Mouse (Mus musculus) CH12.LX (cell line): ENCODE data around the gene Slc52a3. TPM values are rescaled to one million over a fixed set of nuclear protein-coding genes. Genes with fewer than 3 reads are reported as not detected.

ENCODE experiments used
- DNase-seq: peaks from one replicate; pipeline ENCODE4 v3.0.0-alpha.2; 2013; ENCODE audit errors: extremely low read depth
- H3K27ac ChIP-seq: 2 replicates; pipeline ENCODE4 v1.5.1; 2012; ENCODE audit warnings: low read depth, mild to moderate bottlenecking, control low read depth, moderate library complexity; ENCODE audit not compliant: insufficient read depth
- H3K27me3 ChIP-seq: replicated peaks from 2 replicates; pipeline ENCODE3; 2012; ENCODE audit warnings: inconsistent platforms
- H3K36me3 ChIP-seq, 2 experiments: replicated peaks in 1 of 2; 2 replicates each; pipeline versions ENCODE3 to v1.6.1; 2012; ENCODE audit warnings: inconsistent platforms in 1 of 2, low read length in 1 of 2, mild to moderate bottlenecking in 1 of 2, mixed read lengths in 1 of 2, moderate library complexity in 1 of 2; ENCODE audit not compliant: control insufficient read depth in 1 of 2, insufficient read depth in 1 of 2
- H3K4me1 ChIP-seq, 2 experiments: 2 replicates each; pipeline ENCODE4 v1.6.1; 2012; ENCODE audit warnings: inconsistent platforms in 1 of 2, moderate library complexity in 1 of 2; ENCODE audit not compliant: insufficient read depth in 2 of 2, control insufficient read depth in 1 of 2
- H3K4me2 ChIP-seq: 2 replicates; pipeline ENCODE4 v1.6.1; 2012; ENCODE audit warnings: low read depth, mild to moderate bottlenecking, control low read depth; ENCODE audit not compliant: poor library complexity, insufficient read depth, severe bottlenecking
- H3K4me3 ChIP-seq, 3 experiments: fragments of 150-350 bp in 1 of 3; sonication (generic) in 1 of 3; replicated peaks in 1 of 3; 2 replicates each; pipeline versions ENCODE3 to v1.5.1; 2011 to 2012; ENCODE audit warnings: low read depth in 2 of 3, low read length in 2 of 3, mild to moderate bottlenecking in 2 of 3, moderate library complexity in 2 of 3, control low read depth in 1 of 3, improper control_type of control experiment in 1 of 3, inconsistent platforms in 1 of 3, mixed read lengths in 1 of 3; ENCODE audit not compliant: poor library complexity in 1 of 3
- H3K79me2 ChIP-seq: replicated peaks from 2 replicates; pipeline ENCODE4 v1.6.1; 2012; ENCODE audit warnings: mild to moderate bottlenecking, moderate library complexity; ENCODE audit not compliant: control insufficient read depth, poor library complexity, insufficient read depth, severe bottlenecking; ENCODE audit errors: extremely low read depth
- H3K9ac ChIP-seq: 2 replicates; pipeline ENCODE4 v1.6.1; 2012; ENCODE audit warnings: low read depth, mild to moderate bottlenecking, control low read depth, moderate library complexity; ENCODE audit not compliant: insufficient read depth
- H3K9me3 ChIP-seq: replicated peaks from 2 replicates; pipeline ENCODE3; 2012; ENCODE audit warnings: low read length, inconsistent platforms, mixed read lengths
- BHLHE40 ChIP-seq: IDR thresholded peaks from 2 replicates; pipeline ENCODE4 v1.6.1; 2011; ENCODE audit warnings: mild to moderate bottlenecking, low read depth, low read length, improper control_type of control experiment
- CHD1 ChIP-seq: IDR thresholded peaks from 2 replicates; pipeline ENCODE4 v1.6.1; 2012; ENCODE audit warnings: low read depth, low read length, improper control_type of control experiment, inconsistent platforms
- ELF1 ChIP-seq: IDR thresholded peaks from 2 replicates; pipeline ENCODE4 v1.6.1; 2014; ENCODE audit warnings: low read depth, mild to moderate bottlenecking, inconsistent platforms, low read length, improper control_type of control experiment
- EP300 ChIP-seq: IDR thresholded peaks from 2 replicates; pipeline ENCODE4 v1.6.1; 2011; ENCODE audit warnings: low read length, improper control_type of control experiment
- ETS1 ChIP-seq: conservative IDR thresholded peaks from 2 replicates; pipeline ENCODE4 v1.6.1; 2012; ENCODE audit warnings: low read depth, mild to moderate bottlenecking, inconsistent platforms, low read length, improper control_type of control experiment, moderate library complexity
- HCFC1 ChIP-seq: IDR thresholded peaks from 2 replicates; pipeline ENCODE4 v1.6.1; 2012; ENCODE audit warnings: low read depth, mild to moderate bottlenecking, inconsistent platforms, low read length, improper control_type of control experiment
- IRF4 ChIP-seq: IDR thresholded peaks from 2 replicates; pipeline ENCODE4 v1.6.1; 2014; ENCODE audit warnings: low read depth, mild to moderate bottlenecking, inconsistent platforms, low read length, improper control_type of control experiment
- JUN ChIP-seq: IDR thresholded peaks from 2 replicates; pipeline ENCODE4 v1.6.1; 2011; ENCODE audit warnings: low read depth, mild to moderate bottlenecking, low read length, improper control_type of control experiment, moderate library complexity; ENCODE audit not compliant: insufficient read depth
- MXI1 ChIP-seq: IDR thresholded peaks from 2 replicates; pipeline ENCODE4 v1.6.1; 2011; ENCODE audit warnings: mild to moderate bottlenecking, low read depth, low read length, improper control_type of control experiment
- MYC ChIP-seq: IDR thresholded peaks from 2 replicates; pipeline ENCODE4 v1.6.1; 2011; ENCODE audit warnings: low read depth, mild to moderate bottlenecking, improper control_type of control experiment, low read length
- NELFE ChIP-seq: IDR thresholded peaks from 2 replicates; pipeline ENCODE4 v1.6.1; 2011; ENCODE audit warnings: low read depth, low read length, improper control_type of control experiment
- NRF1 ChIP-seq: IDR thresholded peaks from 2 replicates; pipeline ENCODE4 v1.6.1; 2014; ENCODE audit warnings: low read depth, mild to moderate bottlenecking, inconsistent platforms, low read length, improper control_type of control experiment, moderate library complexity
- PAX5 ChIP-seq: IDR thresholded peaks from 2 replicates; pipeline ENCODE4 v1.6.1; 2012; ENCODE audit warnings: low read length, inconsistent platforms, mixed read lengths
- POLR2AphosphoS2 ChIP-seq: IDR thresholded peaks from 2 replicates; pipeline ENCODE4 v1.6.1; 2011; ENCODE audit warnings: low read depth, low read length, improper control_type of control experiment
- RCOR1 ChIP-seq: conservative IDR thresholded peaks from 2 replicates; pipeline ENCODE4 v1.6.1; 2012; ENCODE audit warnings: low read depth, mild to moderate bottlenecking, inconsistent platforms, low read length, improper control_type of control experiment
- SIN3A ChIP-seq: IDR thresholded peaks from 2 replicates; pipeline ENCODE4 v1.6.1; 2012; ENCODE audit warnings: low read length, improper control_type of control experiment, inconsistent platforms
- SMC3 ChIP-seq: IDR thresholded peaks from 2 replicates; pipeline ENCODE4 v1.6.1; 2011; ENCODE audit warnings: low read depth, low read length, improper control_type of control experiment
- TBP ChIP-seq: conservative IDR thresholded peaks from 2 replicates; pipeline ENCODE4 v1.6.1; 2011; ENCODE audit warnings: low read depth, low read length, improper control_type of control experiment
- TCF12 ChIP-seq: IDR thresholded peaks from 2 replicates; pipeline ENCODE4 v1.6.1; 2014; ENCODE audit warnings: low read depth, mild to moderate bottlenecking, inconsistent platforms, low read length, improper control_type of control experiment
- USF1 ChIP-seq: IDR thresholded peaks from 2 replicates; pipeline ENCODE4 v1.6.1; 2014; ENCODE audit warnings: low read depth, mild to moderate bottlenecking, inconsistent platforms, low read length, improper control_type of control experiment
- ZC3H11A ChIP-seq: IDR thresholded peaks from 2 replicates; pipeline ENCODE4 v1.6.1; 2012; ENCODE audit warnings: low read depth, mild to moderate bottlenecking, inconsistent platforms, low read length, improper control_type of control experiment
- ZNF384 ChIP-seq: IDR thresholded peaks from 2 replicates; pipeline ENCODE4 v1.6.1; 2012; ENCODE audit warnings: low read depth, low read length, improper control_type of control experiment, inconsistent platforms
- dilution Hi-C: fragments of 300-500 bp; cut with MboI; formaldehyde crosslinking; loops from 2 replicates; pipeline ENCODE4 v1.14.3; 2020; ENCODE audit warnings: low sequenced_read_pairs; ENCODE audit not compliant: extremely low pct_unique_long_range_greater_than_20kb, extremely low pct_ligation_motif_present
- in situ Hi-C: fragments of 300-500 bp; cut with MboI; formaldehyde crosslinking; loops from 3 replicates; pipeline ENCODE4 v1.14.3; 2019; ENCODE audit warnings: low sequenced_read_pairs, low pct_ligation_motif_present, low pct_unique_long_range_greater_than_20kb, mixed read lengths
- polyA plus RNA-seq: library from polyadenylated mRNA; unstranded; fragments of >175 nt; gene quantifications from 2 replicates; pipeline ENCODE4 v1.2.1, GENCODE M21; 2012; ENCODE audit warnings: low read depth; ENCODE audit not compliant: insufficient read length
- total RNA-seq, 2 experiments: library from RNA; depleted of rRNA; stranded (reverse); fragments of 300-350 nt in 1 of 2; fragments of >200 nt in 1 of 2; gene quantifications; 2 replicates each; pipeline ENCODE4 v1.2.3; 2012 to 2014

The Slc52a3 gene
- total and polyA plus RNA-seq, 3 experiments, result 0.17 to 0.55 TPM; not detected in 1

DNA sequence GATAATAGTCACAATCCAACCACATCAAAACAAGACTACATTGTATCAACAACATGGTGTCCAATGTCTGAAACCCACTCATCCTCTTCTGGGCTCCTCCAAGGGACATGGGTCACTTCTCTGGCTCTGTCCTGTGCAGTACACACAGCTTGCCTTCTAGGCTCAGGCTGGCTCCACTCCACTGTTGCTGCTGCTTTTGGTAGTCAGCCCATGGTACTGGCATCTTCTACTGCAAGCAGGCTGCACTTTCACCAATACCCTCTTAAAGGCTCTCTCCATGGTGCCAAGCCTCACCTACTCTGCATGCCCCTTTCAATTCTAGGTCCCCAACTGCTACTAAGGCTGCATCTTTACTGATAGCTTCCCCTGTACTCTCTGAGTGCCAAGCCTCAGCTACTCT lies 43.8 kb downstream of the Slc52a3 start:
- no peak overlapping the region for H3K4me3 ChIP-seq
- no peak for TF ChIP-seq USF1
- no peak for TF ChIP-seq ETS1
- TF ChIP-seq BHLHE40, result no peak
- no peak for TF ChIP-seq MYC
- TF ChIP-seq SIN3A, result no peak
- TF ChIP-seq ZC3H11A, result no peak
- TF ChIP-seq HCFC1, result no peak
- no peak for TF ChIP-seq CHD1
- TF ChIP-seq JUN, result no peak
- no peak for TF ChIP-seq ZNF384
- in situ Hi-C loops (no loop called here), dilution Hi-C loops (no loop called here)
- H3K4me2 ChIP-seq, result no peak overlapping the region
- H3K79me2 ChIP-seq, result no peaks in the 10 kb centered on the region
- no peaks in the 10 kb centered on the region for H3K36me3 ChIP-seq
- H3K4me1 ChIP-seq, result peaks cover 0 to 5% of the 10 kb centered on the region in 2 experiments; a peak in 1 of 4 replicates
- peaks cover 72% of the 10 kb centered on the region for H3K27me3 ChIP-seq
- H3K9ac ChIP-seq, result no peak overlapping the region
- DNase-seq, result no peak
- no peak overlapping the region for H3K27ac ChIP-seq
- H3K9me3 ChIP-seq, result peaks cover 19% of the 10 kb centered on the region

DNA sequence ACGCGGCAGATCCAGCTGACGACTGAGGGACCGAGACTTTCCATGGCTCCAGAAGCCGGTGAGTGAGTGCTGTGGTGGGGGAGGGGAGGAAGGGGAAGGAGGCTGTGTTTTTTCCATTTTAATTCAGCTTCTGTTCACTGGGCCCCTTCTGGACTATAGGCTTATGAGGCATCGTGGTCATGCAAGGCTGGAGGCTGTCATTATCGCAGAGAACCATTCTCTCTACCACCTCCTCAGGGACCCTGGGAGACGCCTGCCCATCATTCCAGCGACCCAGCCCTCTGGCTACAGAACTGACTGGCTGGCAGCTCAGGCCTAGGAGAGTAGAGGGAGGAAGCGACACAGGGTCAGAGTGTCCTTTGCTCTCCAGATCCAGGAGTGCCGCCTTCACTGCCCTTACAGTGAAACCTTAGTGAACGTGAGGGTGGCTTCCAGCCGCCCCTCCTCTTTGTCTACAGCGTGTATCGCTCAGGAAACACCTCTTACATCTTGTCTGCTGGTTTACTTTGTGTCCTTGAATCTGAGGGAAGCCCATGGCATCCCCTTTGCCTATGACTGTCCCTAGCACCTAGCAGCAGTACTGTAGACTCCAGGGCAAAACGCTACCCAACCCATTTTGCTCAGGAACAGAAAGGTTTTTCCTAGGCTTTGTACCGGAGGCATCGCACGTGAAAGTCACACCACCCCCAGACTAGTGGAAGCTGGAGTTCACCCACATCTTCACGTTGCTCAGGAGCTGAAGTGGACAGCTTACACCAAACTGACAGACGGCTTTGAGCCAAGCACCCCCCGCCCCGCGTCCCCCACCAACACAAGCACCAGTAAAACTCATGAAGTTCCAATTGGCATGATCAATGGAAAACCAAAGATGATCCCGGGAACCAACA lies 51.0 kb downstream of the Slc52a3 start:
- no peak for TF ChIP-seq MXI1
- no peak for TF ChIP-seq TCF12
- no peak for TF ChIP-seq SMC3
- TF ChIP-seq JUN, result no peak
- no peak for TF ChIP-seq ETS1
- TF ChIP-seq ZNF384, result no peak
- no peak for TF ChIP-seq NELFE
- no peak for TF ChIP-seq EP300
- no peak for TF ChIP-seq ELF1
- no peak for TF ChIP-seq CHD1
- TF ChIP-seq PAX5, result no peak
- TF ChIP-seq POLR2AphosphoS2, result no peak
- TF ChIP-seq IRF4, result no peak
- no peak for TF ChIP-seq ZC3H11A
- TF ChIP-seq RCOR1, result no peak
- no peak for TF ChIP-seq NRF1
- no peak for TF ChIP-seq TBP
- TF ChIP-seq, all 38 proteins: peak for 0
- DNase-seq, result no peak
- Histone ChIP-seq H3K36me3 (no peaks in the 10 kb centered on the region), H3K9ac (no peak overlapping the region), H3K4me1 (peaks cover 5 to 30% of the 10 kb centered on the region in 2 experiments; a peak in 3 of 4 replicates), H3K27me3 (peaks cover 33% of the 10 kb centered on the region), H3K9me3 (peaks cover 41% of the 10 kb centered on the region), H3K79me2 (no peaks in the 10 kb centered on the region), H3K4me2 (no peak overlapping the region), H3K4me3 (no peak overlapping the region), H3K27ac (no peak overlapping the region)
- in situ Hi-C loops (no loop called here), dilution Hi-C loops (no loop called here)
